Mouse (Mus musculus): ENCODE data around the gene Actr1a.

Gene Actr1a

DNA sequence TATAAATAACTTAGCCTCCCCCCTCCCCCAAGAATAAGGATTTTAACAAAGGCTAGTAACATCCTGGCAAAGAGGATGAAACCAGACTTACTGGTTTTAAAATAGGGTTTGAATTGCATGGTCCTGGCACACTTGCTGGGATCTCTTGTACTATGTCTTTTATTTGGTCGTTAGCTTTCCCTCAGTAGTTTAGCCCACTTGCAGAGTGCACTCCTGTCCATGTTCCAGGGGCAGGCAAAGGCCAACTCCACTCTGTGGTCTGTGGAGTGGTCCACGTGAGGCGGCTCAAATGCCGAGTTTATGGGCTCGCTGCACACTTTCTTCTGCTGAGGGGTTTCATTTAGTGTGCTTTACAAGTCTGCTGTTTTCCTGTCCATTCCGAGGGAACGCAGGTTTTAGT lies 4.3 kb upstream of the Actr1a start:
- DNase-seq (ENCODE audit: low read depth, low spot score), result no peak

DNA sequence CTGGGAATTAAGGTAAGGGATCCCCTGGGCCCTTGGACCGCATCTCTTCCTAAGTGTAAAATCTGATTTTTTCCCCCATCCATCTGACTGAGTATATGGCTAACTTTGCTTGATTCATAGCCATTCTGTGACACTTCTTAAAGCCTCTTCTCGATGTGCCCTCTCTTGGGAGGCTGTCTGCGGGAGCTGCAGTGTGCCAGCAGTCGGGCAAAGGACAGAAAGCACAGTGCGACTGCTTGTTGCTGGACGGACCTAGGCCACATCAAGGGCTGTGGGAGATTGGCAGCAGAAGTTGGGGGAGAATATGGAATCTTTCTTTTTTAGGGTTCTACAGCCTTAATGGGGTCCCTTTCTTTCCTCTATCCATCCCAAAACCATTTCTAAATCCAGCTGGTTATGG lies 3.8 kb upstream of the Actr1a start:
- DNase-seq (ENCODE audit: low read depth, low spot score), result no peak

DNA sequence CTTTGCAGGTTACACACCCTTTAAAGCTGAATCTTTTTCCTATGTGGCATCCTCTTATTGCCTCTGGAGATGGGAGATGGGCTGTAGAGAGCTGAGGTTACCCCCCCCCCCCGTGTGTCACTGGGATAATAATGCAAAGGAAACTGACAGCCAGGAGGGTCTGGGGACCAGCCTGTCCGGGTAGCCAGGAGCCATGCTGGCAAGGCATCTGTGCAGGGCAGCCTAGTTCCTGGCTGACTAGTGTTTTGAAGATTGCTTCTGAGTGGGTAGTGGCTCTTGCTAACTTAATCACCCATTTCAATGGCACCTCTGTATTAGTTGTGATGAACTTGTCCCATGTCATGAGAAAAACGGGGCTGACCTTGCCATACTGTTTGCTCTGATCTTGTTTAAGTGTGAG lies 2.9 kb upstream of the Actr1a start:
- no peak for DNase-seq (ENCODE audit: low read depth, low spot score)

DNA sequence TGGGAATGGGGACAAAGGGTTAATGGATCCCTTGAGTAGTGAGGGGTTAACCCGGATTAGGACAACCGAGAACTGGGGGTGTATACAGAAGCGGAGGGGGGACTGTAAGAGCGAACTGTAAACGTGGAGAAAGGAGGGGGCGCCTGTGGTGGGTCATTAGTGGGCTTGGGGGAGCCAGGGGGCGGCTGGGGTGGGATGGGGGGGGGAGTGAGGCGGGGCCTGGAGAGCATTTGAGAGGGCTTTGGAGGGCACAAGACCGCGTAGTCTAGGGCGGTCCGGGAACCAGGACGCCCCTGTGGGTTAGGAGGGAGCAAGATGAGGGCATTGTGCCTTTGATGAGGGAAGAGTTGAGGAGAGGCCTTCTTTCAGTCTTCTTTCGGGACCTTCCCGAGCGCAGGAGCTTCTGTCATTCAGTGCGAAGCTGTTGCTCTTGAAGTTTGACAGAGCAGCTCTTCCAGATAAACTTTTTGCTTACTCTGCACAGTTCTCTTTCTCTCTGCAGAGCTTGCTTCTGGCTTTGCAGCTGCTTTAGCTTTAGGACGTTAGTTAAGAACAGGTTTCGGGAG lies 2.0 kb upstream of the Actr1a start:
- DNase-seq (ENCODE audit: low read depth, low spot score), result peak; percentile 39

DNA sequence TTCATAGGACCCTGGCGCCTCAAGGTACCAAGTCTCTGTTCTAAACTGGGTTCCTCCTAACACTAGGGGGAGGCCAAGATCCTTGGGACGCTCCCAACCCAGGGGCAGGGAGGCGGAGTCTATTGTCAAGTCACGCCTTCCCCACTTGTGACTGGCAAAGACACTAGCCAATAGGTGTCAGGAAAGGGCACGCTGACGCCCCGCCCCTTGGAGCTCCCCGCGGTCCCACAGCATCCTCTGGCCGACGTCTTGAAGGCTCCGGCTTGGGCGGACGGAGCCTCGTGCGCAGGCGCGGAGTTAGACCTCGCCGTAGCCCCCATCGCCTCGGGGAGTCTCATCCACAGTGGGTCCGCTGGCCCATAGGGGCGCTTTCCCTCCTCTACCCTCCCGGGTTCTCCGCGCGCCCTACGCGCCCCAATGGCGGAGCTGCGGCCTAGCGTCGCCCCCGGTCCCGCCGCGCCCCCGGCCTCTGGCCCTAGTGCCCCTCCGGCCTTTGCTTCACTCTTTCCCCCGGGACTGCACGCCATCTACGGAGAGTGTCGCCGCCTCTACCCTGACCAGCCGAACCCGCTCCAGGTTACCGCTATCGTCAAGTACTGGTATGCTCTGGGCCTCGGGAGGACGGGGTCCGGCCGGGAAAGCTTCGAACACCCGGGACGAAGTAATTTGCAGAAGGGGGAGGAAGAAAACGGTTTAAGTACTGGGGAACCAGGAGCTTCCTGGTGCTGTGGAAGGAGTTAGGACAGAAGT lies 1.3 kb upstream of the Actr1a start, which contains the start of gene Sufu:
Gene Sufu (plus strand): TSS at position 211 of the 750 bp plus-strand sequence.
- DNase-seq (ENCODE audit: low read depth, low spot score), result peak; percentile 99

DNA sequence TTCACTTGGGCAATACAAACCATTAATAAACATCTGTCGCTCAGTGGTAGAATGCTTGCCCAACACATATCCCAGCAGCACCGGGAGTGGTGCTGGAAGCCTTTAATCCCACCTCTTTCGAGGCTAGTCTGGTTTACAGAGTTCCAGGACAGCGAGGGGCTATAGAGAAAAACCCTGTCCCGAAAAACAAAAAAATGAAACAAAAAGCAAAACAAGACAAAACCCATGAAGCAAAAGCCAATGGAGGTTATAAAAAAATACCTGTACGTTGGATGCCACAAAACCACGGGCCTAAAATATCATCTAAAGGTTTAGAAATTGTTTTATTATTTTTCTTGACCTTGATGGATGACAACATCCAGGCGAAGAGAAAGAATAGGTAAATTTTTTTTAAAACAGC lies 561 bp upstream of the Actr1a start:
- DNase-seq (ENCODE audit: low read depth, low spot score), result no peak

DNA sequence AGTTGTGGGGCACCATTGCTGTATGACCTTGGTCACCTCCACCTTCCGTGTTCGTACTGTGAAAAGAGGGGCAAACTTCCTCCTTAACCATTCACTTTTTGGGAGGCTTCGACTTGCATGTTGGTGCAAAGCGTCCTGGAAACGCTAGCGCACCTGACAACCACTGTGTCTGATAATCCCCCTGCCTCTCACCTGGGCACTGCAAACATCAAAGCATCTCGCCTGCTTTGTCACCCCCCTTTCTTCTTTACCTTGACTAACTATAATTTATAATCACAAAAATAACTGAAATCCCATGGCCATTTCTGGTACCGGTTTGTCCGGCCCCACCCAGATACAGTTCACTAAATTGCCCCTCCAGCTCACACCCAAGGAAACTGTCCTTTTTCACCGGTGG lies 838 bp downstream of the Actr1a start:
- DNase-seq (ENCODE audit: low read depth, low spot score), result no peak

DNA sequence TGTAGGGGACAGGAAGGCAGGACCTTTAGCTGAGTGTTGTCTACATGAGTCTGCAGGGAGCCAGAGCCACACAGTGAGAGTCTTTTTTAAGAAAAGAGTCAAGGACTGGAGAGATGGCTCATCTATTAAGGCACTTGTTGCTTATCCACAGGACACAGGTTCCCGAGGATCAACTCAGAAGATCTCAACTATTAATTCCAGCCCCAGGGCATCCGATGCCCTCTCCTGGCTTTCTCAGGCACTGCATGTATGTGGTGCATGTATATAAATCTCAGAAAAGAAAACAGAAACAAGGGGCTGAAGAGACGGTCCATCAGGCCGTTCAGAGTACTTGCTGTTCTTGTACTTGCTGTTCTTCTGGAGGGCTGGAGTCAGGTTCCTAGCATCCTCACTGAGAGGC lies 3.5 kb downstream of the Actr1a start:
- peak; percentile 61 for DNase-seq (ENCODE audit: low read depth, low spot score)

DNA sequence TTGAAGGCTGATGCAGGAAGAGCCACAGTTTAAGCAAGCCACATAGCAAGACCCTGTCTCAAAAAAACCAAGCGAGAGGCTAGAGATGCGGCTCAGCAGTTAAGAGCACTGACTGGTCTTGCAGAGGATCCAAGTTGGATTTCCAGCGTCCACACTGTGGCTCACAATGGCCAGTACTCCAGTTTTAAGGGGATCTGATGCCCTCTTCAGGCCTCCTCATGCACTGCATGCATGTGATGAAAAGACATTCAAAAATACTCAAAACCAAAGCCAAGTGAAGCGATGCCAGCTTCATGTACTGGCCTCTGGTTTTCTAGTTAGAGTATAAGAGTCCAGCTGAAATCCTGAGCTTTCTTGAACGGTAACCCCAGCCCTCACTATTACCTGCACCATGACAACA lies 5.7 kb downstream of the Actr1a start:
- peak; percentile 17 for DNase-seq (ENCODE audit: low read depth, low spot score)

DNA sequence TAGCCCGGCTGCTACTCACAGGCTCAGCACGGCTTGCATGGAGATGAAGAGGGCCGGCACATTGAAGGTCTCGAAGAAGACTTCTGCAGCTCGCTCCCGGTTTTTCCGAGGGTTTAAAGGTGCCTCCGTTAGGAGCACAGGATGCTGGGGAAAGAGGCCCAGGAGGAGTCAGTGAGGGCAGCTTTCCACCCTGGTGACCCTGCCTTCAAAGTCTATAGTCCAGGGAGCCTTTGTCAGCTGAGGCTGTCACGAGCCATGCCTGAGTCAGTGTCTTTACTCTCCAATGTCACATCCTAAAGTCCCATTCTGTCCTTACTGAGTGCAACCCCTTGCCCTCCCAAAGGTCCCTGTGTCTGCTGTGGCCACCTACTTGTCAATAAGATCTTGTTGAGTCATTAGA lies 13.3 kb downstream of the Actr1a start:
- DNase-seq (ENCODE audit: low read depth, low spot score), result no peak

DNA sequence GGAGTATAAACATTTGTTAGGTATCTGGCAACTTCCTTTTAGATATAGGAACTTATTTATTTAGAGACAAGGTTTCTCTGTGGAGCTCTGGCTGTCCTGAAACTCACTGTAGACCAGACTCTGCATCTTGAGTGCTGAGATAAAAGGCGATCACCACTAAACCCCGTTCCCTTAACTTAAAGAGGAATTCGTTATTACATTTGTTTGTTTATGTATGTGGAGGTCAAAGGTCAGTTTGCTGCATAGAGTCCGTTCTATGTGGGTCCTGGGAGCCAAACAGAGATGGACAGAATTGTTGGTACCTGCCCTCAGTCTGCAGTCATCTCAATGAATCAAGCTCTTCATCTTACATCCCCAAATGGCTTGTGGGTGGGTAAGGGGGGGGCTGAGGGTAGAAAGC lies 19.7 kb downstream of the Actr1a start:
- no peak for DNase-seq (ENCODE audit: low read depth, low spot score)

DNA sequence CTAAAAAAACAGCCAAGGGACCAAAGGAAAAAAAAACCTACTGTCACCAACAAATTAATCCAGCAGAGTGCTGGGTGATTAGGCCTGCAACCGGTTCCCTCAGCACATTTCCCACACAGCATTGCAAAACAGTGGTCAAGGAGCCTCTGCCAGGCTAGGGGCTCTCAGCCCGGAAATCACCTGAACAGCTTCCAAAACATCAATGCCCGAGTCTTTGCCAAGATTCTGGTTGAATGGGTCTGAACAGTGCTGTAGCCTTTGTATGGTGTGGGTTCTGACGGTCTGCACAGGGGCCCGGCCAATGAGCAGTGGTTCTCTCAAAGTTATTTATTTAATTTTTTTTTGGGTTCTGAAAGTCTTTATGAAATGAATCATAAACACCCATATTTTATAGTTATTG lies 20.1 kb downstream of the Actr1a start:
- DNase-seq (ENCODE audit: low read depth, low spot score), result no peak

DNA sequence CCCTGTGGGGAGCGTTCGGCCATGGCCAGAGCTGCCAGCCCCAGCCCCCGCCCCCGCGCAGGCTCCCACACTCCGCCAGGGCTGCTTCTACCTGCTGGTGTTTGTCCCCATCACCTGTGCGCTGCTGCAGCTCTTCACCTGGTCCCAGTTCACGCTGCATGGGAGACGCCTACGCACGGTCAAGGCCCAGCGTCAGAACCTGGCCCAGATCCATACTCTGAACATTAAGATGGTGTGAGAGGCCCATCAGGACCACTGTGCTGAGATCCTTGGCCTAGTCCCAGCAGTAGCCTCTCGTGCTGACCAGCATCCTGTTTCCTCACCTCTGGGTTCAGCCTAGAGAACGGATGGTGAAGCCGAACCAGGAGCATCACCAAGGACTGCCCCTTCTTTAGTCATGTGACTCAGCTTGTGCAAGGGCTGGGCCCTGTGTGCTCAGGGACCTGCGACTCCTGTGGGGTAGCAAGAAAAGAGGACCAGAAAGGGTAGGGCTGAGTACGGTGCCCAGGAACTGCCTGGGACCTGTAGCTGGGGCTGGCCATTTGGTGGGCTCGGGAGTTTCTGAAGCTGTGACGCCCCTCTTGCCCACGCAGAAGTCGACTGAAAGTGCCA lies 21.0 kb downstream of the Actr1a start:
- DNase-seq (ENCODE audit: low read depth, low spot score), result no peak

DNA sequence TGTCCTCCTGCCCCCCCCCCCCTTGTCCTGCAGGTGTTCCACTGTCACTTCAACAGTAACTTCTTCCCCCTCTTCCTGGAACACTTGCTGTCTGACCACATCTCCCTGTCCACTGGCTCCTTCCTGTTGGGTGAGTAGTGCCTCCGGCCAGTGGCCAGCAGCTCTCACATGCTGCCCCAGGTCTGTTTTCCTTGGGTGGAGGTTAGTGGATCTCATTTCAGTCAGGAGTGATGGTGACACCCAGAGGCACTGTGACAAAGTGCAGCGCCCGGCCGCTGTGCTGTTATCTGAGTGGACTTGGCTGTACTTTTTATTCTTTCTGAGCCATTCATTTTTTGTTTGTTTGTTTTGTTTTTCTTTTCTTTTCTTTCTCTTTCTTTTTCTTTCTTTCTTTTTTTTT lies 26.3 kb downstream of the Actr1a start:
- DNase-seq (ENCODE audit: low read depth, low spot score), result peak; percentile 49

DNA sequence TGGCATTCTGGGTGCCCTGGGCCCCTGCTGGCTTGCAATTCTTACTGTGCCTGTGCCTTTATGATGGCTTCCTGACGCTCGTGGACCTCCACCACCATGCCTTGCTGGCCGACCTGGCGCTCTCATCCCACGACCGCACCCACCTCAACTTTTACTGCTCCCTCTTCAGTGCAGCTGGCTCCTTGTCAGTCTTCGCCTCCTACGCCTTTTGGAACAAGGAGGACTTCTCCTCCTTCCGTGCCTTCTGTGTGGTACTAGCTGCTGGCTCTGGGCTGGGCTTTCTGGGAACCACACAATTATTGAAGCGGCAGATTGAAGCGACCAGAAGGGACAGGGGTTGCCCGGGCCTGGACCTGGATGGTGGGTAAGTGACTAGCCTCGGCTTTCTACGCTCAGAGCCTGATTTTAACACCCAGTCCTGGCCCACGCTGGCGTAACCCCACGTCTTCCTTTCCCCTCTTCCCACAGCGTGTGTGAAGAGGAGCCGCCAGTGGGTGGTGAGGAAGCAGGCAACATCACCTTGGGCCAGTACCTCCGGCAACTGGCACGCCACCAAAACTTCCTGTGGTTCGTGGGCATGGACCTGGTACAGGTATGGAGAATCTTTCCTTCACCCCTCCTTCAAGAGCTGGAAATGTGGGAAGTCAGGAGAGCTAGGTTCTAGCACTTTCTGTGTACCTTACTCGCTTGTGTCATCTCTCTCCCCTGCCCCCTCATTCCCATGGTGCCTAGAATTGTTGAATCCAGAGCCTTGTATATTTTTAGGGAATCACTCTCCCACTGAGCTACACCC lies 27.6 kb downstream of the Actr1a start:
- DNase-seq (ENCODE audit: low read depth, low spot score), result no peak

DNA sequence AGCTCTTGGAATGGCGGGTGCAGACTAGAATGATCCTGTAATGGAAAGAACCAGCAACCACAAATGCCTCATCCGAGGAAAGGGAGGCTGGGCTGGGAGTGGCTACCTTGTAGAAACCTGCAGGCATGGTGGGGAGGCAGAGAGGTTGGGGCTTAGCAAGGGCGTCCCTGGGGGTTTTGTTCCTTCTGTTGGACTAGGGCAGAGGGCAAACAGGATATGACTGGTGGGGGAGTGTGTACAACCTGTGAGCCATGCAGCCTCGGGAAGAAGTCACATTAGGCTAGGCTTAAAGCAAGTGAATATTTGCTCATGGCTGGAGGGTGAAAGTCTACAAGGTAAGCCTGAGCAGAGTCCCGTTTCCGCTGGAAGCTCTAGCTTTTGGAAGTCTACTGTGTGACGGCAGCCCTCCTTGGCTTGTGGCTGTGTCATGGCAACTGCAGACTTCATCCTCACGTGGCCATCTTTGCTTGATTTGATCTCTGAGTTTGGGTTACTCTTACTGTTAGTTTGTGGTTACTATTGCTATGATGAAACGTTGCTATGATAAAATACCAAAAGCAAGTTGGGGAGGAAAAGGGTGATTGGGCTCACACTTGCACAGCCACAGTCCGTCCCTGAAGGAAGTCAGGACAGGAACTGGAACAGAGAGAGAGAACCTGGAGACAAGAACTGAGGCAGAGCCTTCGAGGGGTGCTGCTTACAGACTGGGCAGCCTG lies 32.1 kb downstream of the Actr1a start:
- no peak for DNase-seq (ENCODE audit: low read depth, low spot score)

DNA sequence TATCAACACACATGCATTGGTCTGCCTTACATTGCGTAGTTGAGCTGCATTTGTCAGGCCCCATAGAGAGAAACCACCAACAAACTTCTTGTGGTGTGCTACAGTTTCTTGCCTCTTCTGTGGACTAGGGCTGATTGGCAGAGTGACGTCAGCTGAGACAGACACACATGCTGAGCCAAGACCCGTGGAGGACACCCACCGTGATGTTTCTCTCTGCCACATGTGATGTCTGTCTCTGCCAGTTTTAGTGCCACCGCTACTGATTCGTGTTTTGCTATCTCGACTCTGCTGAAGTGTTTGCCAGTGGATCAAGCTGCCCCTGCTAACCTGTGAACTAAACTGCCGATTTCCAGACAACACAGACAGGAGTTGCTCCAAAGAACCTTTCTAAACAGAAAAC lies 33.4 kb downstream of the Actr1a start:
- no peak for DNase-seq (ENCODE audit: low read depth, low spot score)

DNA sequence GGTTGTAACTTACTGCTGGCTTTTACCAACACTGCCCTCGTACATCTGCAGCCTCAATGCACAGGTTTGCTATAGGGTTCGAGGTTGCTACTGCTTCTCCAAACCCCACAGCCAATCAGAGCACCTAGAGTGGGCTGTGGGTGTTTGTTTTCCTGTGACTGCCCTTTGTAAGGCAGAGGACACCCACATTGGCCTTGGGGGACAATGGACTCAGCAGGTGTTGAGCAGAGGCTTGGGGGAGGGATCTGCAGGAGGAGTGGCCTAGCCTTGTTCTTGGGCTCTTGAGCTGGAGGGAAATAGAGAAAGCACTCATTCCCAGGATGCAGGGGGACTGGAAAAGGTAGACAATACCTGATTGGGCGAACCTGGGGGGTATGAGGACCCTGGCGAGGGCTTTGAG lies 37.2 kb downstream of the Actr1a start:
- no peak for DNase-seq (ENCODE audit: low read depth, low spot score)

DNA sequence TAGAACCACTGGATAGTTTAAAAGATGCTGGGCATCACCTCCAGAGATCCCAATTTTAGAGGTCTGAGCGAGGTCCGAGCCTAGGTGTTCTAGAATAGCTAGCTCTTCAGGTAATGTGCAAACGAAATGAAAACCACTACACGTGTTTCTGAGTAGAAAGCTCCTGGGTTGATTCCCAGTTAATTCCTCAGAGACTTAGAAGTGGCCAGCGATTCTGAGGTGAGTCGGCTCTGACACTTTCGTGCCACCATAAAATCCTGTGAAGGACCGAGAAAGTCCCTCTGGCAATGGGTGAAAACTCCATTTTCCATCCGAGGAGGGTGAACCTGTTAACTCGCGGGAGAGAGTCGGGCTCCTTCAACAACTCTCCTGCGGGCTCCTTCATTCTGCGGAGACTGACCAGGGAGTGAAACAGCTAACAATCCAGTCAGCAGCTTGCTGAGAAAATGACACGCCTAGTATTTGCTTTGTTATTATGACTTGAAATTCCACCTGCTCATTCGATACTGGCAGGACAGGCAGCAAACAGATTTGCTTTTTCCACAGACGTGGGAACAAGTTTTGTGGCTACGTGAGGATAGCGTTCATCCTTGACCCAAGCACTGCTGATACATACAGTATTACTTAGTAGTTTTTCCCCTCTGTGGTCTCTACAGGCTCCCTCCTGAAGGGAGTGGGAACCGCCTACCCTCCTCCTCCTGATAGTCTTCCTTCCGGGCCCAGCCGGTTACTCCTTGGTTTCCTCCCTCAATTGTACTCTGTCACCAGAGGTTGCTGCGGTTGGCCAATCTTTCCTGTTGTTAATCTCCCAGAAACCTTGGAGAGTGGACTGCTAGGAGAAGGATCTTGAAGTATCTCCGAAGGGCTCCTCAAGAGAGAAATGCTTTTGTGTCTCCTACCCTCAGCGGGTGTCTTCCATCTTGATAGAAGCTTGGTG lies 37.9 kb downstream of the Actr1a start:
- DNase-seq (ENCODE audit: low read depth, low spot score), result no peak

DNA sequence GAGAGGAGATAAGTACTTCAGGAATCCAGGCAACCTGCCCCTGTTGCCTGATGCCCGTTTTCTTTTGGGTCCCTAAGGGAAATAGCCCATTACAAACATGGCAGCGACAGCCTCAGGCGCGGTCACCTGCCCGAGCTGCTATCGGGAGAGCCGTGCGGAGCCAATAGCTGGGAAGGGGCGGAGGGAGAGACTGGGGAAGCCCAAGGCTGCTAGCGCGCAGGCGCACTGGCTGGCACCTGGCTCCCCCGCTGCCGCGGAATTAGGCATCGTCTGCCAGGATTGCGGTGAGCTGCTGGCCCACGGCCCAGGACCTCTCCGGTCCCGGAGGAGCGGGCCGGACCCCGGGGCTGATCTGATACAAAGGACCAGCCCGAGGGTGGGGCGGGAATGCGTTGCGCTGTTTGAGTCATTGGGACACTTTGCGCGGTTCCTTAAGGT lies 38.8 kb downstream of the Actr1a start:
- DNase-seq (ENCODE audit: low read depth, low spot score), result peak; percentile 85
